Mouse (Mus musculus): ENCODE data around the gene Dcaf6. TPM values are rescaled to one million over a fixed set of nuclear protein-coding genes. Genes with fewer than 3 reads are reported as not detected.

Dcaf6 gene
- 16.0 TPM for polyA plus RNA-seq (2014; fragmentation: Illumina TruSeq; extraction: RNeasy Lipid Tissue Mini Kit (QIAGEN cat#74804); ENCODE audit: insufficient read depth, low read depth, low replicate concordance)

DNA sequence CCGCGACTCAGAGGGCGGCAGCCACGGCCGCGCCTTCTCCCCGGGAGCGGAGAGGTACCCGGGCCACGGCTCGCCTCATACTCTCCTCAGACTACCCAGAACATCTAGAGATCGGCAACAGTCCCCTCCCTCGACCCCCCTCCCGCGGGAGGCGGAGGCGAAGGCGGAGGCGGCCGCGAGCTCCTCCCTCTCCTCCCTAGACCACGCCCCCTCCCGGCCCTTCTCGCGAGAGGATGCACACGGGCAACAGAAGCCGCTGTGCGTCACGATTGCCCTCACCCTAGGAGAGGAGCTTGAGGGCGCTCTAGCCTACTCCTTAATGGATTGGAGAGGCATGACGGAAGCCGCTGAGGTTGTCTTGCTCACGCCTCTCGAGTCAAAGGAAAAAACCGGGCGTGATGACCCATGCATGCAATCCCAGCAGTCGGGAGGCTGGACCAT, at the start of gene Dcaf6, which contains the start of gene Mpc2:
Gene Dcaf6, minus strand, starts transcription at position 116 of the 441 bp plus-strand sequence.
Gene Mpc2, plus strand, starts transcription at position 278 of the 441 bp plus-strand sequence.

DNA sequence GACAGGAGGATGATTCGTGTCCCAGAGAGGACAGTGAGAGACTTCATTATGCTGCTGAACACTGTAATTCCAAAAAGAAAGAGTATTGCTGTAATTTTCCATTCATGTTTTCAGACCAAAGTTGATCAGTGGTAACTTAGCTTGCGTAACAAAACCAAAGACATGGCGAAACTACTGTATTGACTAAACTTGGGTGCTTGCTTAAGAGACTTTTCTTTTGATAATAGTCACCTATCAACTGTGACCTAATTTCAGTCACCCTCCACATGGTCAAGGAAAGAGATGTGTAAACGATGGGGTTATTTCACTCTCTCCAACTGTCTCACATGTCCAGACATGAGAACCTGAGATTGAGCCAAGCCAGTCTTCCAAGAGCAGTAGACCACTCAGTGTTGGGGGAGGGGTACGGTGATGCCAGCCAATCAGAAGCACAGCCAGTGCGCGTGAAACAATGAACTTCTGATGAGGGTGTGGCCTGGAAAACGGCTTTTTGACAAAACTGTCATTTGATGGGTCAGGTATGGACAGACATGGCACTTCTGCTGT, 24.5 kb upstream of the Dcaf6 start, which contains the start of gene Adcy10:
Gene Adcy10, plus strand, starts transcription at position 496 of the 546 bp plus-strand sequence.

DNA sequence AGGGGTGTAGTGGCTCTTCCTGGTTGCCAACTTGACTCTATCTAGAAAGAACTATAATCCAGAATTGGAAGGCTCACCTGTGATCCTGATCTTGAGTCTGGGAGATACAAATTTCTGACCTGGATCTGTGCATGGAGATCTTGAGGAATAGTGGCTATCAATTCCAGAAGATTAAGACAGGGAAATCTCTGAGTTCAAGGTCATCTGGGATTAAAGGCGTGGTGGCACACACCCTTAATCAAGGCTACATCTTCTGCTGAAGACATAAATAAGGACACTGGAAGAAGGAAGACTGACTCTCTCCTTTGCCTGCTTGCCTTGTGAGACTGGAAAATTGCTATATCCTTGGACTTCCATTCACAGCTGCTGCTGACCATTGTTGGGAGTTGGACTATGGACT, 164.8 kb downstream of the Dcaf6 start, which contains the start of gene Gpr161:
Gene Gpr161, plus strand, starts transcription at position 301 of the 400 bp plus-strand sequence.

Other genes with a start within 250 kb of the Dcaf6 start
- gene Tiprl, start 223.5 kb downstream of the Dcaf6 start, polyA plus RNA-seq (2014; fragmentation: Illumina TruSeq; extraction: RNeasy Lipid Tissue Mini Kit (QIAGEN cat#74804); ENCODE audit: insufficient read depth, low read depth, low replicate concordance) = 36.6 TPM
- 0.58 TPM for gene Gpr161, start 164.7 kb downstream of the Dcaf6 start, polyA plus RNA-seq (2014; fragmentation: Illumina TruSeq; extraction: RNeasy Lipid Tissue Mini Kit (QIAGEN cat#74804); ENCODE audit: insufficient read depth, low read depth, low replicate concordance)
- 136 TPM for gene Mpc2, start 162 bp upstream of the Dcaf6 start, polyA plus RNA-seq (2014; fragmentation: Illumina TruSeq; extraction: RNeasy Lipid Tissue Mini Kit (QIAGEN cat#74804); ENCODE audit: insufficient read depth, low read depth, low replicate concordance)
- gene Adcy10, start 24.7 kb upstream of the Dcaf6 start, polyA plus RNA-seq (2014; fragmentation: Illumina TruSeq; extraction: RNeasy Lipid Tissue Mini Kit (QIAGEN cat#74804); ENCODE audit: insufficient read depth, low read depth, low replicate concordance) = not detected
- 24.1 TPM for gene Mpzl1, start 174.1 kb upstream of the Dcaf6 start, polyA plus RNA-seq (2014; fragmentation: Illumina TruSeq; extraction: RNeasy Lipid Tissue Mini Kit (QIAGEN cat#74804); ENCODE audit: insufficient read depth, low read depth, low replicate concordance)
- gene Rcsd1, start 249.3 kb upstream of the Dcaf6 start, polyA plus RNA-seq (2014; fragmentation: Illumina TruSeq; extraction: RNeasy Lipid Tissue Mini Kit (QIAGEN cat#74804); ENCODE audit: insufficient read depth, low read depth, low replicate concordance) = 42.6 TPM

Measured in lung, adult 10 weeks (tissue).